Mouse (Mus musculus) neural tube, embryonic 13.5 days (tissue): ENCODE measurements at regions not wholly inside any gene's neighbourhood (a gene's known extent, or its start where the extent isn't known, plus 50 kb on each side); places are given as distances from the start of the nearest gene placed in this dataset.

Experiments used
- ATAC-seq: fragments of 200-750 bp; cut with Nextera tagmentation; 2 replicates; pipeline ENCODE4 v1.8.0; 2017; ENCODE audit warnings: low read depth, mild to moderate bottlenecking, moderate TSS enrichment, moderate library complexity
- H3K27ac ChIP-seq: fragments of 300-500 bp; sonication (generic); replicated peaks from 2 replicates; pipeline ENCODE4 v1.5.1; 2015; ENCODE audit warnings: moderate library complexity, mild to moderate bottlenecking, inconsistent platforms
- H3K27me3 ChIP-seq: fragments of 300-500 bp; sonication (generic); 2 replicates; pipeline ENCODE4 v1.6.1; 2015; ENCODE audit warnings: mild to moderate bottlenecking, inconsistent platforms
- H3K36me3 ChIP-seq: fragments of 300-500 bp; sonication (generic); 2 replicates; pipeline ENCODE4 v1.6.1; 2015; ENCODE audit warnings: mild to moderate bottlenecking, inconsistent platforms
- H3K4me1 ChIP-seq: fragments of 300-500 bp; sonication (generic); replicated peaks from 2 replicates; pipeline ENCODE4 v1.6.1; 2015; ENCODE audit warnings: inconsistent platforms
- H3K4me2 ChIP-seq: fragments of 300-500 bp; sonication (generic); 2 replicates; pipeline ENCODE4 v1.6.1; 2015; ENCODE audit warnings: inconsistent platforms, mild to moderate bottlenecking, moderate library complexity
- H3K4me3 ChIP-seq: fragments of 300-500 bp; sonication (generic); 2 replicates; pipeline ENCODE4 v1.5.1; 2015; ENCODE audit warnings: mild to moderate bottlenecking, inconsistent platforms
- H3K9ac ChIP-seq: fragments of 300-500 bp; sonication (generic); 2 replicates; pipeline ENCODE4 v1.6.1; 2015; ENCODE audit warnings: moderate library complexity, mild to moderate bottlenecking, inconsistent platforms
- H3K9me3 ChIP-seq: fragments of 300-500 bp; sonication (generic); 2 replicates; pipeline ENCODE4 v1.6.1; 2016; ENCODE audit warnings: inconsistent platforms
- WGBS: fragments of 180-500 bp; shearing (Covaris S2); methylation state at CpG from one replicate; pipeline ENCODE4 v1.1.7; 2015; 5-methylcytosine and 5-hydroxymethylcytosine counted together

DNA sequence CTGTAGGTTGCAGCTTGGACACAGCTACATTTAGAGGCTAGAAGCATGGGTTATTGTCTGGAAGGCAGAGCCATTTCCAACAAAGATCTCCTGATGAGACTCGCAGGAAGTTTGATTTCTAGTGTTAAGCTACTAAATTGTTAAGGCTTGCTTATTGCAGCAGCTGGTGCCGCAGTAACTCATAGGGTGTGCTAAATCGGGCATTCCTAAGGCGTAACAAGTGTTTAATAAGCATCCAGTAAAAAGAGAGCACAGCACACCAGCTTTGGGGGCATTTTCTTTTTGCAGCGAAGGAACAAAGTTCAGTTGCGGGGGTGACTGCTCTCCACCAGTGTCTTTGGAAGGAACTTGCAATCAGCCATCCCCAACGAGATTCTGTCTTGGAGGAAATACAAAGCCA lies 241.5 kb downstream of the Maf start:
- Histone ChIP-seq H3K4me3 (no peak overlapping the region), H3K9ac (no peak overlapping the region), H3K4me2 (no peak overlapping the region), H3K36me3 (no peaks in the 10 kb centered on the region), H3K27me3 (peaks cover 21% of the 10 kb centered on the region), H3K4me1 (peaks cover 19% of the 10 kb centered on the region), H3K9me3 (no peaks in the 10 kb centered on the region), H3K27ac (no peak overlapping the region)
- ATAC-seq = no peak
- 35% methylated on average over 7 of the region's 7 CpGs for WGBS

GRCm38 (mm10) chr8:115462657-115463056 lies 244.9 kb downstream of the Maf start:
- H3K9ac ChIP-seq = no peak overlapping the region
- H3K4me3 ChIP-seq = no peak overlapping the region
- WGBS = 51% methylated on average over 6 of the region's 6 CpGs
- H3K27me3 ChIP-seq = peaks cover 21% of the 10 kb centered on the region
- no peak for ATAC-seq
- H3K36me3 ChIP-seq = no peaks in the 10 kb centered on the region
- no peak overlapping the region for H3K4me2 ChIP-seq
- peaks cover 19% of the 10 kb centered on the region for H3K4me1 ChIP-seq
- no peak overlapping the region for H3K27ac ChIP-seq
- no peaks in the 10 kb centered on the region for H3K9me3 ChIP-seq

- H3K36me3 ChIP-seq = no peaks in the 10 kb centered on the region
- WGBS = 89% methylated on average over 3 of the region's 3 CpGs
- H3K27me3 ChIP-seq = no peaks in the 10 kb centered on the region
- H3K4me3 ChIP-seq = no peak overlapping the region
- H3K9me3 ChIP-seq = no peaks in the 10 kb centered on the region
- no peak overlapping the region for H3K9ac ChIP-seq
- no peak for ATAC-seq
- H3K4me2 ChIP-seq = no peak overlapping the region
- peaks cover 7% of the 10 kb centered on the region for H3K4me1 ChIP-seq
- H3K27ac ChIP-seq = no peak overlapping the region
These were observed 249.5 kb downstream of the Maf start for GRCm38 (mm10) chr8:115458119-115458518.

DNA sequence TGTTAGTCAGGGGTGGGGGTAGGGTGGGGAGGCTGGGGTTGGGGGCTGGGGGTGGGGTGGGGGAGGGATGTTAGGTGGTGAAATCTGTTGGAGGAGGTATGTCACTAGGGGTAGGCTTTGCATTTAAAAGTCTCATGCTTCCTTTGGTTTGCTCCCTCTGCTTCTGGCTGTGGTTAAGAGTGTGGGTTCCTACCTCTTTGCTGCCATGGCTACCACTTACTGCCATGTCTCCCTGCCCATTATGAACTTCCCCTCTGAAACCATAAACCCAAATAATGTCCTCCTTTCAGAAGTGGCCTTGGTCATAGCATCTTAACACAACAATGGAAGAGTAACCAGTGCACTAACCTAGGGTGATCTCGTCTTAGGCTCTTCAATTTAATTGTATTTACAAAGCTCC lies 256.8 kb downstream of the Maf start:
- no peak overlapping the region for H3K27ac ChIP-seq
- WGBS = 42% methylated on average over 1 of the region's 1 CpGs
- H3K4me3 ChIP-seq = no peak overlapping the region
- no peaks in the 10 kb centered on the region for H3K9me3 ChIP-seq
- H3K9ac ChIP-seq = no peak overlapping the region
- no peaks in the 10 kb centered on the region for H3K36me3 ChIP-seq
- no peak for ATAC-seq
- no peaks in the 10 kb centered on the region for H3K27me3 ChIP-seq
- H3K4me2 ChIP-seq = no peak overlapping the region
- H3K4me1 ChIP-seq = no peaks in the 10 kb centered on the region; the same call in 1 of the 2 replicates

GRCm38 (mm10) chr8:115448367-115448766 lies 259.2 kb downstream of the Maf start:
- Histone ChIP-seq H3K27me3 (no peaks in the 10 kb centered on the region), H3K9me3 (no peaks in the 10 kb centered on the region), H3K36me3 (no peaks in the 10 kb centered on the region), H3K4me3 (no peak overlapping the region), H3K9ac (no peak overlapping the region), H3K27ac (no peak overlapping the region), H3K4me1 (no peaks in the 10 kb centered on the region; the same call in 1 of the 2 replicates), H3K4me2 (no peak overlapping the region)
- ATAC-seq = no peak
- WGBS = 41% methylated on average over 3 of the region's 3 CpGs

DNA sequence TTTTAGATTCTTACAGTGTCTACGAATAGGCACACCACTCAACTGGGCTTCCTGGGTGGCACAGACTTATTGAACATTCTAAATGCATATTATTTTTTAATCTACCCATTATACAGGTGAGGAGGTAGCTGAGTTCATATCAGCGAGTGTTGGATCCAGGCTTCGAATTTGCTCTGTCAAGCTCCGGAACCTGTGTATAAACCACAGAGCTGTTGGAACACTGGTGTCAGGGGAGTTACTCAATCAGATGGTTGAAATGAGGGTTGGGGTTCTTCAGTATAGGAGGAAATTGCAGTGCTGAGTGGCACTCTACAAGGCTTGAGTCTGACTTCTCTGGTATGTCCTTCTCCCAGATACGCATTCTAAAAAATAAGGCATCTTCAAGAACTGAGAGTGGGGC lies 263.1 kb downstream of the Maf start:
- Histone ChIP-seq H3K4me2 (no peak overlapping the region), H3K36me3 (no peaks in the 10 kb centered on the region), H3K9ac (no peak overlapping the region), H3K27me3 (no peaks in the 10 kb centered on the region), H3K27ac (no peak overlapping the region), H3K9me3 (no peaks in the 10 kb centered on the region), H3K4me1 (no peaks in the 10 kb centered on the region), H3K4me3 (no peak overlapping the region)
- 92% methylated on average over 5 of the region's 5 CpGs for WGBS
- no peak for ATAC-seq

GRCm38 (mm10) chr8:115441943-115442550 lies 265.5 kb downstream of the Maf start:
- Histone ChIP-seq H3K4me3 (no peak overlapping the region), H3K27ac (no peak overlapping the region), H3K27me3 (no peaks in the 10 kb centered on the region), H3K4me2 (no peak overlapping the region), H3K9me3 (no peaks in the 10 kb centered on the region), H3K36me3 (no peaks in the 10 kb centered on the region), H3K9ac (no peak overlapping the region), H3K4me1 (no peaks in the 10 kb centered on the region)
- ATAC-seq = no peak
- 86% methylated on average over 6 of the region's 6 CpGs for WGBS

GRCm38 (mm10) chr8:115441323-115441722 lies 266.3 kb downstream of the Maf start:
- Histone ChIP-seq H3K4me1 (no peaks in the 10 kb centered on the region), H3K27ac (no peak overlapping the region), H3K9me3 (no peaks in the 10 kb centered on the region), H3K9ac (no peak overlapping the region), H3K27me3 (no peaks in the 10 kb centered on the region), H3K4me3 (no peak overlapping the region), H3K36me3 (no peaks in the 10 kb centered on the region), H3K4me2 (no peak overlapping the region)
- WGBS = 77% methylated on average over 6 of the region's 6 CpGs
- ATAC-seq = no peak

- ATAC-seq = no peak
- Histone ChIP-seq H3K27ac (no peak overlapping the region), H3K4me1 (no peaks in the 10 kb centered on the region), H3K4me3 (no peak overlapping the region), H3K27me3 (no peaks in the 10 kb centered on the region), H3K9me3 (no peaks in the 10 kb centered on the region), H3K36me3 (no peaks in the 10 kb centered on the region), H3K9ac (no peak overlapping the region), H3K4me2 (no peak overlapping the region)
- 76% methylated on average over 3 of the region's 3 CpGs for WGBS
These were observed 267.4 kb downstream of the Maf start for GRCm38 (mm10) chr8:115440151-115440550.

DNA sequence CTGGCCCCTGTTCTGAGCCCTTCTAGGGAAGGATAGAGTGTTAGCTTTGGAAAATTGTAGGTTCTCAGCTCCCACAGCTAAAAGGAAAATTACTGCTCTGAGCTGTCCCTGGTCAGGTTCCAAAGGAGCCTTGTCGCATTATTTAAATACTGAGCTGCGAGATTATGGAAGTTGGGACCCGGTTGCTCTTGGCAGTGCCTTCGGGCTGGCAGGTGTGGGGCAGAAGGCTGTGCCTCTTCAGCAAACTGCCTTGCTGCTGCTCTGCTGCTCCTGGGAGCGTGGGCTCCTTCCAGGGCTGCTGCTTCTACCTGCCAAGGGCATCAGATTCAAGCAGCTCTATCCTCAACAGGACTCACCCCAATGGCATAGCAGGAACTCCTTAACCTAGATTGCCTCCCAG lies 268.1 kb downstream of the Maf start:
- H3K27me3 ChIP-seq = no peaks in the 10 kb centered on the region
- H3K4me2 ChIP-seq = no peak overlapping the region
- WGBS = 89% methylated on average over 5 of the region's 5 CpGs
- no peak overlapping the region for H3K9ac ChIP-seq
- no peaks in the 10 kb centered on the region for H3K4me1 ChIP-seq
- no peak for ATAC-seq
- no peaks in the 10 kb centered on the region for H3K9me3 ChIP-seq
- H3K27ac ChIP-seq = no peak overlapping the region
- H3K4me3 ChIP-seq = no peak overlapping the region
- no peaks in the 10 kb centered on the region for H3K36me3 ChIP-seq

DNA sequence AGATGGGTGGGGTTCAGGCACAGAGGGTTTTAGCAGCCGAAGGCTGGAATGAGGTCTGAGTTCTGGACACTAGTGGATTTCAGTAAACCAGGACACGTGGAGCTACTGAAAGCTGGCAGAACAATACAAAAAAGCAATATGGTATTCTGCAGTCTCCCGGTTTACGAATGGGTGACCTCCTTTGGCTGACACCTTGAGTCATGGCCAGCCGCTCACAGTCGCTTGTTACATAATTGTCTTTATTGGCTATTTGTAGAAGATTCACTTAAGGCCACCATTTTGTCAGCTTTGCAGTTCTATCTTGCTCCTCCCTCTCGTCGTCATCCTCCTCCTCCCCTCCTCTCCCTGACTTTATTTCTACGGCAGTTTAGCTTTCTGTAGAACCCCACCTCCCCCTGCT lies 269.6 kb downstream of the Maf start:
- Histone ChIP-seq H3K9ac (no peak overlapping the region), H3K4me3 (no peak overlapping the region), H3K27ac (no peak overlapping the region), H3K36me3 (no peaks in the 10 kb centered on the region), H3K27me3 (no peaks in the 10 kb centered on the region), H3K4me2 (no peak overlapping the region), H3K4me1 (no peaks in the 10 kb centered on the region), H3K9me3 (no peaks in the 10 kb centered on the region)
- 79% methylated on average over 9 of the region's 9 CpGs for WGBS
- no peak for ATAC-seq

- WGBS = 88% methylated on average over 4 of the region's 4 CpGs
- ATAC-seq = no peak
These were observed 271.3 kb downstream of the Maf start for GRCm38 (mm10) chr8:115436356-115436721.

DNA sequence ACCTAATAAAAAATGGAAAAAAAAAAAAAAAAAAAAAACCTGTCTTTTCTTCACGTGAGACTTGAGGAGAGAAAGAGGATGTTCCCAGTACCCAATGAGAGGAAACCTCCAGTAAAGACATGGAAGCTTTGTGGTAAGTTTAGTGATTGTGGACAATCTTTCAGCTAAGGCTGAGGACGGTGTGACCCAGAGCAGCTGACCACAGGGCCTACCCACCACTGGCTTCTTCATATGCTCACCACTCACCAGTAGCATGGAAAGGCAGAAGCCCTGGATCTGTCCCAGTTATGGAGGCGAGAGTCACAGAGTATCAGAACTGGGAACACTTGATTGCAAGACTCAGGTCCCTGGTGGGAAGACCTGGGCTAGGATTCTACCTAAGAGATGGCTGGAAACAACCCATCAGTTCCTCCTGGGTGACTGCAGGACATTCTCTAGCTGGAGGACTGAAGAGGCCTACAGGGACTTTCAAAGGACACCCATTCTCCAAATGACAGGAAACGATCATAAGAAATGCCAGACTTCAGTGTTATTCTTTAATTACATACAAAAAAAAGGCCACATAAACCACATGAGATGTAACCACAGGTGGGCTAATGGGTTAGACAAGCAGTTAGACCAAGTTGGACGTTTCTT lies 271.8 kb downstream of the Maf start:
- H3K9me3 ChIP-seq = no peaks in the 10 kb centered on the region
- no peak overlapping the region for H3K4me3 ChIP-seq
- no peak overlapping the region for H3K4me2 ChIP-seq
- 87% methylated on average over 5 of the region's 5 CpGs for whole genome bisulfite sequencing
- H3K27me3 ChIP-seq = no peaks in the 10 kb centered on the region
- H3K4me1 ChIP-seq = 0 out of 2 replicates have a peak, but pooled peaks cover 6% of the 10 kb centered on the region
- no peak overlapping the region for H3K9ac ChIP-seq
- no peaks in the 10 kb centered on the region for H3K36me3 ChIP-seq
- H3K27ac ChIP-seq = no peak overlapping the region
- ATAC-seq = no peak

More at GRCm38 (mm10) chr8:115436356-115436721, 271.3 kb downstream of the Maf start:
- Histone ChIP-seq H3K36me3 (no peaks in the 10 kb centered on the region), H3K27ac (no peak overlapping the region), H3K9ac (no peak overlapping the region), H3K4me2 (no peak overlapping the region), H3K9me3 (no peaks in the 10 kb centered on the region), H3K4me3 (no peak overlapping the region), H3K4me1 (0 out of 2 replicates have a peak, but pooled peaks cover 6% of the 10 kb centered on the region), H3K27me3 (no peaks in the 10 kb centered on the region)
